Mouse (Mus musculus) hematopoietic stem cell, adult 5-6 weeks (primary cell): ENCODE data around the gene Ddx43. TPM values are rescaled to one million over a fixed set of nuclear protein-coding genes. Genes with fewer than 3 reads are reported as not detected.
"Not testable (repeated sequence)": the region's sequence is repeated elsewhere in the genome, so short reads cannot be mapped to it uniquely, and the experiment has no call there.

ENCODE experiments used
- ATAC-seq, 2 experiments: fragments of 125-278 bp in 1 of 2; replicated peaks in 1 of 2; 2 replicates each; pipeline ENCODE4 v1.8.0; 2016 to 2017; ENCODE audit warnings: inconsistent platforms in 2 of 2, mild to moderate bottlenecking in 2 of 2, moderate number of reproducible peaks in 2 of 2, low read depth in 1 of 2, moderate TSS enrichment in 1 of 2; ENCODE audit not compliant: low FRiP score in 2 of 2, poor library complexity in 2 of 2, severe bottlenecking in 2 of 2, insufficient read depth in 1 of 2, low TSS enrichment in 1 of 2
- total RNA-seq: library from RNA; stranded (forward); fragments of 172-1452, 232-1000 nt; gene quantifications from 2 replicates; pipeline ENCODE4 v1.2.3, GENCODE M21; 2017

The Ddx43 gene
- total RNA-seq, result 0.94 and 1.4 TPM in 2 replicates

DNA sequence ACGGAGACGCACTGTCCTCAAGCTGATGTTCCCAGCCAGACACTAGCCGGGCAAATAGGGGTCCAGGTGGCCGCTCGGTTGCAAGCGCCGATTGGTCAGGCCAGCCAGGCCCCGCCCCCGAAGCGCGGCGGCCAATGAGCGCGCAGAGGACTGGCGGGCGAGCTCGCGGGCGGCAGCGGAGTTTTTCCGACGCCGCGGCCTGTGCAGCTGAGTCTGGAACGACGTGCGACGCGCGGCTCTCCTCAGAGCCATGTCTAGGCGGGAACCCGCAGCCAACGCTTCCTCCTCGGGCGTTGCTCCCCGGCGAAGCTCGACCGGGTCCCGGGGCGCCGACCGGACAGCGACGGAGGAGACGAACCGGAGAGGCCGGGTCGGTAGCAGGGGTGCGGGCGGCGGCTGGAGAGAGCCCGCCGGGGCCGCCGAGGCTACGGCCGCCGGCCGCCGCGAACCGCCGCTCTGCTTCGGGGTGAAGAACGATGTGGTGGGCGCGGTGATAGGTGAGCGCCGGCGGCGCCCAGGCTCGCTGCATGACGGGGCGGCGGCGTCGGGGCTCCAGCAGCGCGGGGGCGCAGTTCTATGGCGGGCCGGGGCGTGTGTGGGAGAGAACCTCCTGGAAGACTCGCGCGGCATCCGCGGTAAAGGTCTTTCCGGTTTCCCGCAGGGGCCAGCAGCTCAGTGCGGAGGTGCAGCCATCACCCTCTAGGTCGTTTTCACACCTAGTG lies at the start of gene Ddx43:
Gene Ddx43, plus strand, starts transcription at position 148 of the 722 bp plus-strand sequence.
- ATAC-seq, result peak; percentile 51 to 52

DNA sequence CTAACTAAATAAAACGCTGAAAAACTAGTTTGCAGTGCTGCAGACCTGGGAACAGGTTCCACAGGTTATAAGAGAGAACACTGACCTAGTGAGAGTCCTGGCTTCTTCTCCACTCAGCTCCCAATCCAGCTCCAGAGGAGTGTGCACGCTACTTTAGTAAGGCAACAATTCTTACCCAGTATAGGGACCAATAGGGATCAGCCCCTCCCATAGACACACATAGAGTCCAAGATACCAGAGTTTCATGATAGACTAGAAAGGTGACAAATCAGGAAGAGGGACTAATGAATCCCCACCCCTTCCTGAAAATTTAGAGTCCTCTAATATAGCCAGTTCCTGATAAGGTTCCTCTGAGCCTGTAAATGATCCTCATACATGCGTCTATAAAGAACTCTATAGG lies 48.6 kb upstream of the Ddx43 start:
- no peak for ATAC-seq

DNA sequence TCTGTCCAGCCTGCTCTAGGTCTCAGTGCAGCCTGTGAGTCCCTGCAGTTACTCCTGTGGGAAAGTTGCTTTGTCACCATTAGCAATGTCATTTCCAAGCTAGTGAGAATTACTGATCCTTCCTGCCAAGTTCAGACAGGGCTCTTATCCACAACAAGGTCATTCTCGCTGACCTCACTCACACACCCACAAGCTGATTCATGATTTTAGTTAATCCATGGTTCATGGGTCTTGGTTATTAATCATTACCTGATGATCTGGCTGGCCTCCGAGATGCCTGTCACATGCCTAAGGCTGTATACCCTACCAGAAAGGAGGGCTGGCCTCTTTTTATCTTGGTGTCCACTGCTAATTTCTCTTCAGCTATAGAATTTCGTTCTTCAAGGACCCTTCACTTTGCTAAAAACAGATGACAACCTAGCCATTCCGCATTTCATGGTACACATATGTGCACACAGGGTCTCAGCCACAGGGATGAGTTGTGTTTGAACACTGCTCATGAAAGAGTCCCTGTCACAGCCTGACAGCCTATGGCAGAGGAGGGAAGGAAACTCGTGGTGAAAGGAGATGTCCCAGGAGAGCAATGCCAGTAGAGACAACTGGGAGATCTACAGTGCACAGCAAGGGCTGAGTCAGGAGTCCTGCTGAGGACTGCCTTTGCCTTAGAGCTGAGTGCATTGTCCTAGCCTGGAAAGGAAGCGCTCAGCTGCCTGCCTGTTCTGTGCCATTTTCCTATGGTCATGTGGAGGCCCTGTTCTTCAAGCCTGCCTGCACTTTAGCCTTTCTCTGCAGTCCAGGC lies 47.2 kb upstream of the Ddx43 start:
- ATAC-seq, result not testable (repeated sequence)

DNA sequence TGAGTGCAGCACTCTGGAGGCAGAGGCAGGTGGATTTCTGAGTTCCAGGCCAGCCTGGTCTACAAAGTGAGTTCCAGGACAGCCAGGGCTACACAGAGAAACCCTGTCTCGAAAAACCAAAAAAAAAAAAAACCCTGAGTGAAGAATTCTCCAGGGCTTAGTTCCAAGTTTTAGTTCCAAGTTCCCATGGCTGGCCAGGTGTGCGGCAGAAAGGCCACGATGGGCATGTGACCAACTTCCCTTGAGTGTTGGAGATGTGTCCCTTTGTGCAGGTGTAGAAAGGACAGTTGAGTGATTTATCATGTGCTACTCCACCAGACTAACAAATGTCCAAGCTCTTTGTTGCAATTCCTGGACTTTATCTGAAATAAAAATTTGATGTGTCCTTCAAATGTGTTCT lies 46.4 kb upstream of the Ddx43 start:
- ATAC-seq, result not testable (repeated sequence)

DNA sequence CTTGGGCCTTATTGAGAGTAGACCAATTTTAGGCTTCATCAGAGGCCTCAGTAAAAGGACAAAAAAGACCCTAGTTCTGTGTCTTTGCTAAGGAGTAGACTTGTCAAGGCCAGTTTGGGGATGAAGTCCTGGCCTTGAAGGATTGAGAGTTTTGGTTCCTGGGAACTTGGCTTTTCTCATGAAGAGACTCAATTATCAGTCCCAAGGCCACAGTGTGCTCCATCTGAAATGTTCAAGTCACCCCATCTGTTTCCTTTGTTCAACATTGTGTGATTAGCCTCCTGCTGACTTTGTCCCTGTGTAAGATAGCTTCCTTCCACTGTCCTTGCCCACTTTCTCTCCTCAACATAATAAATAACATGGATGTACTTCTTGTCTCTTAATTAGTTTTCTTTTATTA lies 45.6 kb upstream of the Ddx43 start:
- ATAC-seq, result not testable (repeated sequence)

DNA sequence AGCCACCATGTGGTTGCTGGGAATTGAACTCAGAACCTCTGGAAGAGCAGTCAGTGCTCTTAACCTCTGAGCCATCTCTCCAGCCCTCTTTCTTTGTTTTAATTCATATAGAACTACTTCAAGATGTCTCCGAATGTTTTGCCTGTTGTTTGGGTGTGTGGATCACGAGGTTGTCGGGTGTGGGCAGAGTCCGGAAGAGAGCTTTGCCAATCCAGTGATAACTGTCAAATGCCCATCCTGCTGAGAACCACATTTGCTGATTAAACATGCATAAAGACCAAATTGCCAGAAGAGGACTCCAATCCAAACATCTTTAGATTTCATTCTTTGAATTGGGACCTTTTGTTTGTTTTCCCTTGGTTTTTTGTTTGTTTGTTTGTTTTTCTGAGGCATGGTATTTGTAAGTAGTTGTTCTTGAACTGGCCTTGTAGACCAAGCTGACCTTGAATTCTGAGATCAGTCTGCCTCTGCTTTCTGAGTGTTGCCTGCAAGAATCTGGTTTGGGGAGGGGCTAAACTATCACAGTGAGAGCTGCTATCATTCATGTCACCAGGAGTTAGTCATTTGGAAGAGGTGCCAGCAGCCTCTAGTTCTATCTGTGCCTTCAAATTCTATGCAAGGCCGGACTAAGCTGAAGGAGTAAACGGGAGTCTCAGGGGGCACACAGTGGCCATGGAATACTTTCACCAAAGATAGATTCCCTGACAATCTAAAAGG lies 43.9 kb upstream of the Ddx43 start:
- ATAC-seq, result no peak

DNA sequence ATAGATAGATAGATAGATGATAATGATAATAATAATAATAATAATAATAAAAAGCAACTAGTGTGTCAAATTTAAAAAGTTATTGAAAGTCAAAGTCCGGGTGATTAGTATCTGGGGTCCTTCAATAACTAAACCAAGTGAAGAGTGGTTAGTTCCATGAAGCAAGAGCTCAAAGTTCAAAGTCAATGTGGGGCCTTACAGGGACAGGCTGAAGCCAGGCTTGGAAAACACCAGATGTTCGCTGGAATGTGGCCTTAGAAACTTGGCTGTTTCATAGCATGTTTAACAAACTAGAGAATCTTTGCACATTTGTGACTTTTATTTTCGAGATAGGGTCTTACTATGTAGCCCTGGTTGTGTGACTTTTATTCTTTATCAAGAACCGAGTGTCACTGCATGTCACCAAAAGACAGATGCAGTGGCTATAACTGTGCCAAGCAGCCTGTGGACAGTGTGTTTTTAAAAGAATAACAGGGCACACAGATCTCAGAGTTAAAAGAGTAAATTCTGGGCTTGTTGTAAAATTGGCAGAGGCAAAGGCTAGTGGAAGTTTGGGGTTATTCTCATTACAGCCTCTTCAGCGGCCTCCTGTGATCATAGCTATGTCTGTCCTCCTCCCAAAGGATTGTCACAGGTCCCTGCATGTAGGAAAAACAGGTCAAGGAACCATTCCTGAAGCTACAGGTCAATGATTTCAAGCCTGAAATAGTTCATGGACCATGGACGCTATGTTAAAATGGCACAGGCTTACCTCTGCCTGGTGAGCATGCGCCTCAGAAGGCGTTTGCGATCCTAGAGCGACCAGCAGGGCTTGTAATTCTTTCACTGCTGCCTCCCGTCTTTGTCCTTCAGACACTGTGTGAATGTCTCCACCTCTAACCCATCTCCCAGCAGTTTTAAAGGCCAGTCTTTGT lies 40.7 kb upstream of the Ddx43 start:
- no peak for ATAC-seq

DNA sequence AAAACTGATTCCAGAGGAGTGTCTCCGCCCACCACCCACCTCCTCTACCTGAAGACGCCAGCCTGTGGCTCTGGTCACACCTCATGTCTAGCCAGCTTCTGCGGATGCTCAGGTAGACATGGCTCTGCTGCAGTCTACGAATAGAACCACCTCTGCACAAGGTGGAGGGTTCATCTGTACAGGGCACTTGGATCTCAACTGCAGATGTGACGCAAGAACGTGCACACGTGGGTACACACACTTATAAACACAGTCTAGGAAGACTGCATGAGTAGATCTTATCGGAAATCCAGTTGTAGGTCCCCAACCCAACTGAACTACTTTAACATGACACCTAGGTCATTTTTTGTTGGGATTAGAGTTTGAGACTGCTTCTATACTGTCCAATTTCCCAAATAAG lies 40.0 kb upstream of the Ddx43 start, which contains the start of gene Gsta2:
Gene Gsta2, minus strand, starts transcription at position 178 of the 400 bp plus-strand sequence.
- ATAC-seq, result no peak

DNA sequence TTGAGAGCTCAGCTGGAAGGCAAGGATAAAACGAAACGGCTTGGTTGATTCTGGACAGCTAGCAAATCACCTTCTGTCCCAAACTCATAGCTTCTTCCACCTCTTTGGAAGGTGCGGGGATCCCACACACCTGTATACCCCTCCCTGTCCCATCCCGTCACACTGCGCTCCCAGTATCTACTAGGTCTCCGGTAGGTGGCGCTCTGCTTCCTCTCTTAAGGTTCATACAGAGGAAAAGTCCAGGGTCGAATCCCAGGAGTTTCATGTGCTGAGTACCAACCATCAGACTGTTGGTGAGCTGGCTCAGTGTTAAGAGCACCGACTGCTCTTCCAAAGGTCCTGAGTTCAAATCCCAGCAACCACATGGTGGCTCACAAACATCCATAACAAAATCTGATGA lies 37.5 kb upstream of the Ddx43 start:
- peak; percentile 32 to 51; a peak in 3 of 4 replicates for ATAC-seq

DNA sequence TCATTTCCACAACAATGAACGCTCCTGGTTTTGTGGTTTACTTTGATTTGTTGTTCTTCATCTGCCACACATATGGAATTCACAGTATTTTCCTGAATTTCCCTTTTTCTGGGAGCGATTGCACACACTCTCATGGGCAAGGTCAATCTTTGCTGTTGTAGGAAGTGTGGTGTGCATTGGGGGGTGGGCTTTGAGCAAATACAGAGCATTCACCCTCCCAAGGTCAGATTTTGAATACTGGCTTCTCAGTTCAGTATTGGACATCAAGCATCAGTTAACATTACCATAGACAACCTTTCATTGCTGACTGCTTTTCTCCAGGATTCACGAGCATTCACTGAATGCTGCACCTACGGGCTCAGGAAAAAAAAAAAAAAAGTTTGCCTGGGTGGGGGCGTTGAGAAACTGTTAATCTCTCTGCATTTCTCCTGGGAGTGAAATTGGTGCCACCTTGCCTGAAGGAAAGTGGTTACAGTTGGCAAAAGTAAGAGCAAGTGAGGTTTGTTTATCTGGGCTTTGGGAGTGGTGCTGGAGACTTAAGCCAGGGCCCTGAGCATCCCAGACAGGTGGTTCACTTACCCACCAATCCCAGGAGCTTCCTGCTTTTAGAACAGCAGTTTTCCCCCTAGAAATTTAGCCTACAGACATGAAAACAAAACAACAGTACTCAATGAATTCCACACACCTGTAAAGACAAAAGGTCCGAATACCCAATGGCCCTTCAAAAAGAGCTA lies 35.7 kb upstream of the Ddx43 start:
- ATAC-seq, result no peak

DNA sequence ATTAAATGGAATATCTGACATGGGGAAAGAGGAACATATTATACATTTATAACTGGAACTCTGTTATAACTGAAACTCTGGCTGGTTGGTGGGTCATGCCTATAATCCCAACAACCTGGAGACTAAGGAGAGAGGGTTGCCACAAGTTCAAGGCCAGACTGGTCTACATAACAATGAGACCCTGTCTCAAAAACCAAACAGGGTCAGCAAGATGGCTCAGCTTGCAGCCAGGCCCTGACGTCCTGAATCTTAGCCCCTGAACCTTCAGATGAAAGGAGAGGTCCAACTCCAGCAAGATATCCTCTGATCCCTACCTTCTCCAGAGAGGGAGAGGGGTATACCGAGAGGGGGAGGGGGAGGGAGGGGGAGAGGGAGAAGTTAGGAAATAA lies 35.1 kb upstream of the Ddx43 start:
- no peak for ATAC-seq

DNA sequence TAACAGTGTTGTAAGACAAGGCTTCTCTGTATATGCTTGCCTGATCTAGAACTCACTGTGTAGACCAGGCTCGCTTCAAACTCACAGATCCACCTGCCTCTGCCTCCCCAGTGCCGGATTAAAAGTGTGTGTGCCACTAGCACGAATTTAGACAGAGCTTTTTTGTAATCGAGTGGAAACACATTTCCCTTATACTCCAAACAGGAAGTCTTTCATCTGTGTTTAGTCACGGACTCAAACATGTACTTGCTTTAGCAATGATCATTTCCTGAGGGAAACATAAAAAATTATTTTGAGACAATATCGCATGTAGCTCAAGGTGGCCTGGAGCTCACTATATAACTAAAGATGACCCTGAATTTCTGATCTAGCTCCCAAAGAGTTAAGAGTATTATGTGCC lies 32.2 kb upstream of the Ddx43 start:
- peak; percentile 72 to 82 for ATAC-seq

DNA sequence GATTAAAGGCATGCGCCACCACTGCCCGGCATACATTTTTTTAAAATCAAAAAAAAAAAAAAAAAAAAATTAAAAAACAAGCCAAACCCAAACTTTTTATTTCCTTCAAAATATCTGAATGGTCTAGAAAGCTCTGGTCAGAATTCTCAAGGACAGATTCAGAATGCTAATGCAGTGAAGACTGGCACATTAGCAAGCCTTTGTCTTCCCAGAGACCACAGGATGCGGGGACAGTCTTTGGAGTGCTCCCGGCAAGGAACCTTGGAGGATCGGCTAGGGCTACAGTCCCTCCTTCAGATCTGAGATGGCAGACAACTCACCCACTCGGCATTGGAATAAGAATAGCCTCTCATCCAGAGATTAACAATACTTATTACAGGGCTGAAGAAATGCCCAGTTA lies 30.9 kb upstream of the Ddx43 start:
- ATAC-seq, result no peak

DNA sequence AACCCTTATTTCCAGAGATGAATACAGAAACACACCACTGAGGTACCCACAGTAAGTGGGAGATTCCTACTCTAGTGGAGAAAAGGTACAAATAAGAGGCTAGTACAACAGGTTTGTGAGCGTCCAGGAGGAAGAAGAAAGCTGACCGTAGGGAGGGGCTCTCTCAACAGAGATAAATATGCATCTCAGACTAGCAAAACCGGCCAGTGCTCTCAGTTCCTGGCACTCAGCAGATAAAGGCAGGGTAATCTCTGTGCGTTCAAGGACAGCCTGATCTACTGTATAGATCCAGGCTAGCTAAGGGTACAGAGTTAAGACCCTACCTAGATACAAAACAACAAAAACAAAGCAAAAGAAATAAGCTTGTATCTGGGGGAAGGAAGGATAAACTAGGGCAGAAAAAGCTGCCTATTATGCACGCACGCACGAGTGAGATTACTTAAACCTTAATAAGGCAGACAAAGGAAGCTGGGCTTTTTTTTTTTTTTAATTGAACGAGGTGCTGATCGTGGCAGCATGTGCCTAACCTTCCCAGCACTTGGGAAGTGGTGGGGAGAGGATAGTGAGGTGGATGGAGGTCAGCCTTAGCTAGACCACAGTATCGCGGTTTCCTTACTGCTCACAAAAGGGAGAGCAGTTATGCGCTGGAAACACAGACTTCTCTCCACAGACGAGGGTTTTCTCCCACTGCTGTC lies 29.6 kb upstream of the Ddx43 start:
- no peak for ATAC-seq

DNA sequence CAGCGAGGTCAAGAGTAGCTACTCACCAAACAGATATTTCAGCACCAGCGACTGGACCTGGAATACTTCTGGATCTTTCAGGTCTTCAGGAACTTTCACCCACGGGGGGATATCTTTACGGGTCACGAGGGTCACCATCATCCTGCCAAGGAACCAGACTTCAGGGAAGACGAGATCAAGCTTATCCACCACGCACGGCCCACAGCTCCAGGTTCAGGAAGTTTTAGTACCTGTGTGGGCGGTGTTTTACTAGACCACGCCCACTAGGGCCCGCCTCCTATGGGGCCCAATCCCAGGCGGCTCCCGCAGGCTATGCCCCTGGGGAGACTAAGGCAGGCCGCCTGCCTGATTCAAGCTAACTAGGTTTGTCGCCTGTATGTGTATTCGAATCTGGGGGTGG lies 27.6 kb upstream of the Ddx43 start, which contains the start of gene Dppa5a:
Gene Dppa5a, minus strand, starts transcription at position 219 of the 400 bp plus-strand sequence.
- not testable (repeated sequence) for ATAC-seq
